Mouse (Mus musculus) MEL (cell line): ENCODE data around the gene Trafd1.

Experiments used
- CTCF ChIP-seq, 3 experiments: IDR thresholded peaks in 2 of 3; conservative IDR thresholded peaks in 1 of 3; 2 replicates each; pipeline ENCODE4 v1.5.1; 2011 to 2012; ENCODE audit warnings: low read length in 3 of 3, low read depth in 2 of 3, mild to moderate bottlenecking in 2 of 3, improper control_type of control experiment in 1 of 3, inconsistent platforms in 1 of 3, mixed read lengths in 1 of 3, moderate library complexity in 1 of 3; ENCODE audit not compliant: control insufficient read depth in 1 of 3, insufficient read depth in 1 of 3, poor library complexity in 1 of 3, severe bottlenecking in 1 of 3
- ETS1 ChIP-seq: IDR thresholded peaks from 2 replicates; pipeline ENCODE4 v1.6.1; 2012; ENCODE audit warnings: low read depth, mild to moderate bottlenecking, inconsistent platforms, low read length, improper control_type of control experiment, moderate library complexity
- POLR2AphosphoS2 ChIP-seq: IDR thresholded peaks from 2 replicates; pipeline ENCODE4 v1.6.1; 2011; ENCODE audit warnings: low read length, improper control_type of control experiment

GRCm38 (mm10) chr5:121366449-121367225 is 18.8 kb downstream of the Trafd1 start:
- TF ChIP-seq POLR2AphosphoS2 (no peak), CTCF (IDR thresholded peaks at IDR 0.05 in 2 of 3, conservative IDR thresholded peaks at IDR 0.05 in 1 of 3; ENCODE audit: control insufficient read depth in 1 of 3, insufficient read depth in 1 of 3, low read depth in 2 of 3, low read length in 3 of 3, poor library complexity in 1 of 3, severe bottlenecking in 1 of 3) (no peak), ETS1 (no peak)
